Mouse (Mus musculus): ENCODE measurements around the gene Heg1.

Gene Heg1

GRCm38 (mm10) chr16:33820269-33821178 lies 136.4 kb downstream of the Heg1 start:
- DNase-seq (ENCODE audit: low read depth, low spot score): peak; percentile 60

Measured in skeletal muscle tissue, adult 2 months (tissue).